ENCODE assay signal across 11 mouse cellular contexts in genomic region chr16:93903027-93903426, GRCm38 (mm10). TPM values are rescaled to one million over a fixed set of nuclear protein-coding genes. Genes with fewer than 3 reads are reported as not detected.
DNase-seq lines count a peak whose midpoint lies in the region; ATAC-seq and TF ChIP-seq lines count a peak whose summit lies in the region.
"Had no signal": no experiment of that assay in that cellular context is flagged by ENCODE, and none has a peak within 500 bp of the region (broad histone marks: within the 10 kb centered on the region; RNA-seq: fewer than 3 reads in every experiment).

No protein-coding gene starts in this region.

- WGBS in heart, adult 2 months: 88% methylated on average over 6 of the region's 6 CpGs
- WGBS in lung, postnatal 0 days: 79% methylated on average over 6 of the region's 6 CpGs

- intact Hi-C loops in heart, adult 2 months (cut with DNase I): no loop called here

- TF ChIP-seq EP300 in heart, adult 2 months (IDR thresholded peaks at IDR 0.05; ENCODE audit: insufficient read depth, low read depth, low read length): no peak
- TF ChIP-seq EP300 in lung, postnatal 0 days (IDR thresholded peaks at IDR 0.05): no peak

- no peak for DNase-seq in heart, adult 2 months
- no peak for DNase-seq in heart, postnatal 4 days
- no peak for DNase-seq in lung, postnatal 0 days (ENCODE audit: low spot score)
- DNase-seq in lung, postnatal 25 days (ENCODE audit: low spot score): no peak
- DNase-seq in R1 (ENCODE audit: low read depth, low spot score): peak; percentile 80
- peak; percentile 38 for DNase-seq in retina, postnatal 1 day
- DNase-seq in urinary bladder, adult 2 months (ENCODE audit: low spot score): no peak
- no peak for DNase-seq in adrenal gland, postnatal 36 days

- no peak overlapping the region for H3K4me2 ChIP-seq in lung, postnatal 0 days (replicated peaks; ENCODE audit: low read depth, low read length)
- H3K4me2 ChIP-seq: limb, embryonic 12.5 days; midbrain, embryonic 11.5 days had no signal

- 0 out of 2 replicates have a peak, but pooled peaks have one; percentile 3 for TF ChIP-seq CTCF in heart, adult 2 months (IDR thresholded peaks at IDR 0.05)
- TF ChIP-seq CTCF in lung, postnatal 0 days (IDR thresholded peaks at IDR 0.05): peak; percentile 55

- no peak overlapping the region for H3K9ac ChIP-seq in heart, adult 2 months (ENCODE audit: low read depth, low read length)
- H3K9ac ChIP-seq in lung, postnatal 0 days (replicated peaks; ENCODE audit: low read depth): no peak overlapping the region
- H3K9ac ChIP-seq: limb, embryonic 12.5 days had no signal

- H3K4me3 ChIP-seq in heart, adult 2 months: no peak overlapping the region
- no peak overlapping the region for H3K4me3 ChIP-seq in lung, postnatal 0 days (ENCODE audit: low read depth, low read length)
- H3K4me3 ChIP-seq: heart, embryonic 10.5 days; limb, embryonic 12.5 days had no signal

- no peaks in the 10 kb centered on the region for H3K4me1 ChIP-seq in heart, adult 2 months (ENCODE audit: control insufficient read depth, insufficient read depth, low read length)
- 0 out of 2 replicates have a peak, but pooled peaks cover 5% of the 10 kb centered on the region for H3K4me1 ChIP-seq in lung, postnatal 0 days (ENCODE audit: insufficient read depth, low read depth, low read length)
- H3K4me1 ChIP-seq: limb, embryonic 12.5 days had no signal

- H3K36me3 ChIP-seq in heart, adult 2 months (ENCODE audit: control insufficient read depth, insufficient read depth, low read length): no peaks in the 10 kb centered on the region
- no peaks in the 10 kb centered on the region for H3K36me3 ChIP-seq in lung, postnatal 0 days (ENCODE audit: insufficient read depth, low read length)

- no peaks in the 10 kb centered on the region for H3K79me2 ChIP-seq in heart, adult 2 months (replicated peaks; ENCODE audit: control insufficient read depth, insufficient read depth, low read length)

- H3K27me3 ChIP-seq in heart, adult 2 months (ENCODE audit: control insufficient read depth, insufficient read depth, low read length): no peaks in the 10 kb centered on the region
- no peaks in the 10 kb centered on the region for H3K27me3 ChIP-seq in lung, postnatal 0 days (replicated peaks; ENCODE audit: insufficient read depth, low read length)
- H3K27me3 ChIP-seq: limb, embryonic 12.5 days had no signal

- TF ChIP-seq POLR2A in heart, adult 2 months (IDR thresholded peaks at IDR 0.05; ENCODE audit: insufficient read depth, low read depth, low read length): no peak

- ATAC-seq in lung, postnatal 0 days: no peak

- no peaks in the 10 kb centered on the region for H3K9me3 ChIP-seq in lung, postnatal 0 days (ENCODE audit: low read length)
- H3K9me3 ChIP-seq: heart, embryonic 10.5 days; limb, embryonic 12.5 days had no signal

- no peak overlapping the region for H3K27ac ChIP-seq in heart, adult 2 months
- H3K27ac ChIP-seq in lung, postnatal 0 days (ENCODE audit: low read length): no peak overlapping the region
- H3K27ac ChIP-seq: heart, embryonic 10.5 days; limb, embryonic 12.5 days had no signal

RNA-seq across cellular contexts. Expression of gene Chaf1b, which starts 19.3 kb away (rescaled TPM):
- total RNA-seq in heart, adult 2 months (2021): 1 to 10 TPM in 1 of 2 experiments, under 1 TPM in 1; 0.70 to 1.4 TPM
- 0.38 and 0.55 TPM in 2 replicates for polyA plus RNA-seq in heart, adult 2 months (2012; rRNA removed)
- total RNA-seq in heart, postnatal 4 days (2021): 10 to 100 TPM; 22.8 to 25.2 TPM
- polyA plus RNA-seq in lung, postnatal 0 days (2015; fragmentation: Nextera tagmentation; extraction: Ambion mirVana): 9.6 and 10.2 TPM in 2 replicates
- 2.8 and 3.2 TPM in 2 replicates for polyA plus RNA-seq in urinary bladder, adult 2 months (2012; rRNA removed)
- total RNA-seq in adrenal gland, postnatal 36 days (2021): 1 to 10 TPM; 3.0 to 3.9 TPM

Comparison
In these comparisons a context has a peak if more than half of its experiments do, and no peak if none do; other contexts are left out.
1. RNA of gene Chaf1b, which starts 19.3 kb away (total RNA-seq): 22.8 to 25.2 TPM in heart, postnatal 4 days; 3.0 to 3.9 TPM in adrenal gland, postnatal 36 days and 0.70 to 1.4 TPM in heart, adult 2 months; every median in the first group is over 4 times any median in the second.
2. DNase-seq: peak in R1 (single experiment) and retina, postnatal 1 day (single experiment); none in heart, adult 2 months (0 of 2), heart, postnatal 4 days (single experiment), lung, postnatal 0 days (single experiment), lung, postnatal 25 days (single experiment), urinary bladder, adult 2 months (single experiment) and adrenal gland, postnatal 36 days (0 of 2).